Mouse (Mus musculus): ENCODE data around the gene Vac14.

Vac14 gene

GRCm38 (mm10) chr8:110749500-110750170, 131.2 kb downstream of the Vac14 start:
- DNase-seq (ENCODE audit: low spot score in 2 of 2) = no peak

- no peak for DNase-seq (ENCODE audit: low spot score in 2 of 2)
These were observed 131.9 kb downstream of the Vac14 start for GRCm38 (mm10) chr8:110750269-110750668.

- no peak for DNase-seq (ENCODE audit: low spot score in 2 of 2)
These were observed 133.1 kb downstream of the Vac14 start for GRCm38 (mm10) chr8:110751490-110751889.

GRCm38 (mm10) chr8:110754713-110755112, 136.3 kb downstream of the Vac14 start:
- no peak for DNase-seq (ENCODE audit: low spot score in 2 of 2)

GRCm38 (mm10) chr8:110755511-110756170, 137.3 kb downstream of the Vac14 start:
- DNase-seq (ENCODE audit: low spot score in 2 of 2) = no peak

- no peak for DNase-seq (ENCODE audit: low spot score in 2 of 2)
These were observed 137.8 kb downstream of the Vac14 start for GRCm38 (mm10) chr8:110756196-110756595.

- no peak for DNase-seq (ENCODE audit: low spot score in 2 of 2)
These were observed 142.0 kb downstream of the Vac14 start for GRCm38 (mm10) chr8:110760280-110760940.

- DNase-seq (ENCODE audit: low spot score in 2 of 2) = no peak
These were observed 142.8 kb downstream of the Vac14 start for GRCm38 (mm10) chr8:110761185-110761584.

- DNase-seq (ENCODE audit: low spot score in 2 of 2) = no peak
These were observed 143.6 kb downstream of the Vac14 start for GRCm38 (mm10) chr8:110761988-110762387.

GRCm38 (mm10) chr8:110764671-110765070, 146.3 kb downstream of the Vac14 start:
- no peak for DNase-seq (ENCODE audit: low spot score in 2 of 2)

- DNase-seq (ENCODE audit: low spot score in 2 of 2) = no peak
These were observed 148.9 kb downstream of the Vac14 start for GRCm38 (mm10) chr8:110767261-110767660.
